Mouse (Mus musculus) bone marrow, adult 2 months (tissue): Measurements from ENCODE around the gene Bach1.

Source experiments
- CTCF ChIP-seq: fragments of 200-500 bp; IDR thresholded peaks from 2 replicates; pipeline ENCODE4 v1.5.1; 2011; ENCODE audit warnings: low read length, control low read depth; ENCODE audit not compliant: control insufficient read depth, insufficient read depth
- POLR2A ChIP-seq: fragments of 200-500 bp; IDR thresholded peaks from 2 replicates; pipeline ENCODE4 v1.6.1; 2011; ENCODE audit warnings: low read depth, mild to moderate bottlenecking, control low read depth, low read length, borderline replicate concordance; ENCODE audit not compliant: control insufficient read depth

DNA sequence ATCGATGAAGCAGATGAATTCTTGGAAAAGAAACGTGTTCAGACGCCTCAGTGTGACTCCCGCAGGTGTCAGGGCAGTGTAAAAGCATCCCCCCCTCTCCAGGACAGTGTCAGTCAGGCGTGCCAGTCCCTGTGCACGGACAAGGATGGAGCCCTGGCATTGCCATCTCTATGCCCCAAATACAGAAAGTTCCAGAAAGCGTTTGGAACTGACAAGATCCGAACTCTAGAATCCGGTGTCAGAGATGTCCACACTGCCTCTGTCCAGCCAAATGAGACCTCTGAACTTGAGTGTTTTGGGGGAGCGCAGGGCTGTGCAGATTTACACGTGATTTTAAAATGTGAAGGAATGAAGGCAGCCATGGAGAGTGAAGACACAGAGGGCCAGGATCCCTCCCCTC, 20.3 kb downstream of the Bach1 start:
- TF ChIP-seq POLR2A (no peak), CTCF (no peak)
